Mouse (Mus musculus) small intestine, adult 2 months (tissue): ENCODE data around the gene Mob3b.

Experiments
- CTCF ChIP-seq: fragments of 200-500 bp; IDR thresholded peaks from 2 replicates; pipeline ENCODE4 v1.5.1; 2012; ENCODE audit warnings: low read depth, mild to moderate bottlenecking, control low read depth, inconsistent platforms, low read length, moderate library complexity, mixed read lengths; ENCODE audit not compliant: insufficient replicate concordance, insufficient read length; ENCODE audit errors: extremely low read depth
- POLR2A ChIP-seq: fragments of 200-500 bp; IDR thresholded peaks from 2 replicates; pipeline ENCODE4 v1.6.1; 2012; ENCODE audit warnings: low read depth, mild to moderate bottlenecking, control low read depth, inconsistent platforms, low read length, moderate library complexity

DNA sequence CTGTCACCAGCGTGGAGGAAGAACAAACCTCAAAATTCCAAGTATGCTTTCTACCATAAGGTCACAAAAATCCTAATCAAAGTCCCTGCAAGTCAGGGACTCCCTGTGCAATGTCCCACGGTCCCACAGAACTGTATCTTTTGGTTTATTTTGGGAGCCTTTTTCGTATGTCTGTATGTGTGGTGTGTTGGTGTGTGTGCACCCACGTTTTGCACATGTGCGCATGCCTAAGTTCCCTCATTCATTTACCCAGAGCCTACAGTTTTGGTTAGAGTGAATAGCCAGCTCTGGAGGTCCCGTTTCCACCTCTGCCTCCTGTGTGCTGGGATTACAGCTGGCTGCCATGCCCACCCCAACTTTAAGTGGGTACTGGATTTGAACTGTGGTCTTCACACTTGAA, 189.7 kb downstream of the Mob3b start:
- TF ChIP-seq CTCF (no peak), POLR2A (no peak)
